Mouse (Mus musculus) hindbrain, embryonic 16.5 days (tissue): ENCODE results near the gene Papolg. TPM values are rescaled to one million over a fixed set of nuclear protein-coding genes. Genes with fewer than 3 reads are reported as not detected.

Experiments
- ATAC-seq: fragments of 200-750 bp; cut with Nextera tagmentation; 2 replicates; pipeline ENCODE4 v1.8.0; 2017; ENCODE audit warnings: moderate TSS enrichment, moderate library complexity
- H3K27ac ChIP-seq: fragments of 300-500 bp; sonication (generic); 2 replicates; pipeline ENCODE4 v1.5.1; 2014; ENCODE audit warnings: low read depth, mild to moderate bottlenecking, control low read depth, low read length, moderate library complexity
- H3K27me3 ChIP-seq: fragments of 300-500 bp; sonication (generic); replicated peaks from 2 replicates; pipeline ENCODE4 v1.6.1; 2014; ENCODE audit warnings: low read length; ENCODE audit not compliant: control insufficient read depth, insufficient read depth
- H3K36me3 ChIP-seq: fragments of 300-500 bp; sonication (generic); 2 replicates; pipeline ENCODE4 v1.6.1; 2014; ENCODE audit warnings: mild to moderate bottlenecking, low read length, moderate library complexity, mixed read lengths; ENCODE audit not compliant: control insufficient read depth, insufficient read depth
- H3K4me1 ChIP-seq: fragments of 300-500 bp; sonication (generic); 2 replicates; pipeline ENCODE4 v1.6.1; 2014; ENCODE audit warnings: low read depth, low read length; ENCODE audit not compliant: control insufficient read depth, insufficient read depth
- H3K4me2 ChIP-seq: fragments of 300-500 bp; sonication (generic); 2 replicates; pipeline ENCODE4 v1.6.1; 2014; ENCODE audit warnings: mild to moderate bottlenecking, low read length, control low read depth, moderate library complexity
- H3K4me3 ChIP-seq: fragments of 300-500 bp; sonication (generic); 2 replicates; pipeline ENCODE4 v1.5.1; 2014; ENCODE audit warnings: mild to moderate bottlenecking, low read length, control low read depth, moderate library complexity
- H3K9ac ChIP-seq: fragments of 300-500 bp; sonication (generic); 2 replicates; pipeline ENCODE4 v1.6.1; 2014; ENCODE audit warnings: low read depth, mild to moderate bottlenecking, control low read depth, low read length, moderate library complexity
- H3K9me3 ChIP-seq: fragments of 300-500 bp; sonication (generic); 2 replicates; pipeline ENCODE4 v1.6.1; 2014; ENCODE audit warnings: mild to moderate bottlenecking, low read length, moderate library complexity; ENCODE audit not compliant: control insufficient read depth
- WGBS: fragments of 180-500 bp; shearing (Covaris S2); extraction: QIAGEN DNeasy Blood & Tissue Kit; methylation state at CpG from one replicate; pipeline ENCODE4 v1.1.7; 2014; 5-methylcytosine and 5-hydroxymethylcytosine counted together
- polyA plus RNA-seq: library from polyadenylated mRNA; unstranded; fragments of >200 nt; fragmentation: Nextera tagmentation; extraction: Ambion mirVana; gene quantifications from 2 replicates; pipeline ENCODE4 v1.2.1, GENCODE M21; 2015

The Papolg gene
- polyA plus RNA-seq, 1 experiment from 2014 or later = 15.9 TPM

GRCm38 (mm10) chr11:23856054-23856722 is 38.9 kb downstream of the Papolg start:
- no peaks in the 10 kb centered on the region for H3K4me1 ChIP-seq
- no peak overlapping the region for H3K4me2 ChIP-seq
- no peak overlapping the region for H3K27ac ChIP-seq
- WGBS = 89% methylated on average over 7 of the region's 7 CpGs
- peaks cover 21% of the 10 kb centered on the region for H3K36me3 ChIP-seq
- no peaks in the 10 kb centered on the region for H3K27me3 ChIP-seq
- H3K4me3 ChIP-seq = no peak overlapping the region
- H3K9me3 ChIP-seq = no peaks in the 10 kb centered on the region
- no peak overlapping the region for H3K9ac ChIP-seq
- ATAC-seq = no peak

GRCm38 (mm10) chr11:23855182-23855802 is 39.8 kb downstream of the Papolg start:
- Histone ChIP-seq H3K4me1 (no peaks in the 10 kb centered on the region), H3K27ac (no peak overlapping the region), H3K9me3 (no peaks in the 10 kb centered on the region), H3K27me3 (no peaks in the 10 kb centered on the region), H3K4me2 (no peak overlapping the region), H3K9ac (no peak overlapping the region), H3K4me3 (no peak overlapping the region), H3K36me3 (peaks cover 17% of the 10 kb centered on the region)
- 14% methylated on average over 3 of the region's 3 CpGs for WGBS
- peak; percentile 66 for ATAC-seq

GRCm38 (mm10) chr11:23853306-23853705 is 41.7 kb downstream of the Papolg start:
- H3K36me3 ChIP-seq = peaks cover 12% of the 10 kb centered on the region
- 83% methylated on average over 5 of the region's 5 CpGs for WGBS

GRCm38 (mm10) chr11:23846016-23846815 is 48.8 kb downstream of the Papolg start:
- no peaks in the 10 kb centered on the region for H3K27me3 ChIP-seq
- H3K4me3 ChIP-seq = no peak overlapping the region
- ATAC-seq = no peak
- 75% methylated on average over 22 of the region's 22 CpGs for WGBS
- no peak overlapping the region for H3K4me2 ChIP-seq
- H3K9me3 ChIP-seq = no peaks in the 10 kb centered on the region
- H3K27ac ChIP-seq = no peak overlapping the region
- H3K9ac ChIP-seq = no peak overlapping the region
- H3K36me3 ChIP-seq = no peaks in the 10 kb centered on the region
- H3K4me1 ChIP-seq = no peaks in the 10 kb centered on the region

More at GRCm38 (mm10) chr11:23853306-23853705, 41.7 kb downstream of the Papolg start:
- Histone ChIP-seq H3K4me2 (no peak overlapping the region), H3K9me3 (no peaks in the 10 kb centered on the region), H3K4me1 (no peaks in the 10 kb centered on the region), H3K9ac (no peak overlapping the region), H3K27ac (no peak overlapping the region), H3K27me3 (no peaks in the 10 kb centered on the region), H3K4me3 (no peak overlapping the region)
- no peak for ATAC-seq

GRCm38 (mm10) chr11:23823244-23823643 is 71.8 kb downstream of the Papolg start:
- H3K9me3 ChIP-seq = no peaks in the 10 kb centered on the region
- H3K4me1 ChIP-seq = no peaks in the 10 kb centered on the region
- no peaks in the 10 kb centered on the region for H3K36me3 ChIP-seq
- no peak overlapping the region for H3K4me3 ChIP-seq
- H3K27me3 ChIP-seq = no peaks in the 10 kb centered on the region
- WGBS = 86% methylated on average over 3 of the region's 3 CpGs
- no peak overlapping the region for H3K27ac ChIP-seq
- H3K9ac ChIP-seq = no peak overlapping the region
- no peak overlapping the region for H3K4me2 ChIP-seq
- no peak for ATAC-seq

GRCm38 (mm10) chr11:23821652-23822051 is 73.4 kb downstream of the Papolg start:
- H3K27ac ChIP-seq = no peak overlapping the region
- 85% methylated on average over 2 of the region's 2 CpGs for WGBS
- no peak overlapping the region for H3K4me3 ChIP-seq

GRCm38 (mm10) chr11:23820977-23821376 is 74.1 kb downstream of the Papolg start:
- no peak for ATAC-seq
- H3K36me3 ChIP-seq = no peaks in the 10 kb centered on the region
- H3K27me3 ChIP-seq = no peaks in the 10 kb centered on the region
- no peaks in the 10 kb centered on the region for H3K4me1 ChIP-seq
- 73% methylated on average over 2 of the region's 2 CpGs for WGBS
- H3K4me2 ChIP-seq = no peak overlapping the region
- H3K4me3 ChIP-seq = no peak overlapping the region
- H3K9me3 ChIP-seq = no peaks in the 10 kb centered on the region
- H3K27ac ChIP-seq = no peak overlapping the region
- no peak overlapping the region for H3K9ac ChIP-seq

More at GRCm38 (mm10) chr11:23821652-23822051, 73.4 kb downstream of the Papolg start:
- H3K36me3 ChIP-seq = no peaks in the 10 kb centered on the region
- no peaks in the 10 kb centered on the region for H3K27me3 ChIP-seq
- ATAC-seq = no peak
- H3K4me1 ChIP-seq = no peaks in the 10 kb centered on the region
- no peak overlapping the region for H3K9ac ChIP-seq
- no peak overlapping the region for H3K4me2 ChIP-seq
- no peaks in the 10 kb centered on the region for H3K9me3 ChIP-seq

- no peak for ATAC-seq
- no peak overlapping the region for H3K4me2 ChIP-seq
- H3K4me3 ChIP-seq = no peak overlapping the region
- no peaks in the 10 kb centered on the region for H3K36me3 ChIP-seq
- no peaks in the 10 kb centered on the region for H3K4me1 ChIP-seq
- H3K27ac ChIP-seq = no peak overlapping the region
- no peaks in the 10 kb centered on the region for H3K27me3 ChIP-seq
- 95% methylated on average over 1 of the region's 1 CpGs for WGBS
- H3K9ac ChIP-seq = no peak overlapping the region
- H3K9me3 ChIP-seq = no peaks in the 10 kb centered on the region
Measured at GRCm38 (mm10) chr11:23818745-23819144, 76.3 kb downstream of the Papolg start.
